Comparison of ENCODE assay signal across 24 mouse cellular contexts in the genomic region with DNA sequence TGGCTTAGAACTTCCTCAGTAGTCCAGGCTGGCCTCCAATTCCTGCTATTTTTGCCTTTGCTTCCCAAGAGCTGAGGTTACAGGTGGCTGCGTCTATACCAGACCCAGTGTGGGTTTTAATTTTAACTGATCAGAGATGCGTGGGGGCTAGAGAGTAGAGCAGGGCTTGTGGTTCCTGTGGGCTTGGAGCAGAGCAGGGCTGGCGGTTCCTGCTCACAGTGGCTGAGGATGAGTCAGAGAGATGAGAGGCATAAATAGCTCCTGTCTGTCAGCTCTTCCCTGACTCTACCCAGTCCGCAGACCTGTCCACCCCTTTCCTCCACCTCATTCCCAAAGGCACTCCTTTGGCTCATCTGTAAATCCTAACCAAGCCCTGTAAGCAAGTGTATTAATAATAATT.
DNase-seq lines count a peak whose midpoint lies in the region; TF ChIP-seq lines count a peak whose summit lies in the region.
"Had no signal": no experiment of that assay in that cellular context is flagged by ENCODE, and none has a peak within 500 bp of the region (broad histone marks: within the 10 kb centered on the region; RNA-seq: fewer than 3 reads in every experiment).

No protein-coding gene starts in this region.

- H3K27me3 ChIP-seq in embryonic facial prominence, embryonic 10.5 days (replicated peaks; ENCODE audit: low read depth, poor library complexity, severe bottlenecking): no peaks in the 10 kb centered on the region
- H3K27me3 ChIP-seq: CH12.LX; forebrain, embryonic 15.5 days; heart, embryonic 12.5 days; intestine, embryonic 15.5 days; liver, embryonic 13.5 days; neural tube, embryonic 12.5 days had no signal

- peak; percentile 2 to 8 for DNase-seq in adrenal gland, postnatal 36 days
- no peak for DNase-seq in adrenal gland, adult 18-20 months (ENCODE audit: low spot score in 2 of 2)
- DNase-seq in layer of hippocampus, adult 18-20 months (ENCODE audit: low spot score in 2 of 2): peak; percentile 12 to 44
- no peak for DNase-seq in layer of hippocampus, postnatal 10 days (ENCODE audit: low spot score in 2 of 2)
- peak; percentile 76 for DNase-seq in right cerebral cortex, adult 18-20 months
- DNase-seq in right cerebral cortex, postnatal 14 days: no peak
- no peak for DNase-seq in embryonic facial prominence, embryonic 10.5 days (ENCODE audit: low spot score)
- DNase-seq: adrenal gland, adult 8-10 months; heart, postnatal 10 days; kidney, adult 8-10 months; kidney, postnatal 10 days; liver, embryonic 13.5 days; lung, embryonic 14.5 days; midbrain, embryonic 14.5 days; retina, postnatal 1 day; spleen, adult 18-20 months had no signal

- peaks cover 27% of the 10 kb centered on the region for H3K4me1 ChIP-seq in olfactory bulb, adult 2 months (ENCODE audit: control insufficient read depth, insufficient read depth, low read length)
- peaks cover 9% of the 10 kb centered on the region for H3K4me1 ChIP-seq in embryonic facial prominence, embryonic 10.5 days
- H3K4me1 ChIP-seq: intestine, embryonic 15.5 days; liver, embryonic 13.5 days had no signal

- no peak overlapping the region for H3K4me3 ChIP-seq in olfactory bulb, adult 2 months (ENCODE audit: insufficient read depth, low read depth, low read length)
- H3K4me3 ChIP-seq in embryonic facial prominence, embryonic 10.5 days: no peak overlapping the region
- H3K4me3 ChIP-seq: forebrain, embryonic 15.5 days; heart, embryonic 12.5 days; hindbrain, embryonic 10.5 days; intestine, embryonic 15.5 days; liver, embryonic 13.5 days; neural tube, embryonic 12.5 days had no signal

- H3K9me3 ChIP-seq in embryonic facial prominence, embryonic 10.5 days: no peaks in the 10 kb centered on the region
- H3K9me3 ChIP-seq: forebrain, embryonic 15.5 days; G1E; heart, embryonic 12.5 days; hindbrain, embryonic 10.5 days; intestine, embryonic 15.5 days; liver, embryonic 13.5 days; neural tube, embryonic 12.5 days had no signal

- peak overlapping the region; percentile 70 for H3K27ac ChIP-seq in olfactory bulb, adult 2 months (ENCODE audit: insufficient read depth, low read depth, low read length)
- no peak overlapping the region for H3K27ac ChIP-seq in embryonic facial prominence, embryonic 10.5 days (replicated peaks)
- H3K27ac ChIP-seq: forebrain, embryonic 15.5 days; hindbrain, embryonic 10.5 days; intestine, embryonic 15.5 days; liver, embryonic 13.5 days; neural tube, embryonic 12.5 days had no signal

- no peak for TF ChIP-seq POLR2A in olfactory bulb, adult 2 months (IDR thresholded peaks at IDR 0.05; ENCODE audit: insufficient read depth, low read depth, low read length)

- no peak for TF ChIP-seq CTCF in olfactory bulb, adult 2 months (IDR thresholded peaks at IDR 0.05; ENCODE audit: insufficient read depth, low read depth, low read length)

- WGBS in olfactory bulb, adult 2 months: 36% methylated on average over 4 of the region's 4 CpGs
- WGBS in embryonic facial prominence, embryonic 10.5 days: 79% methylated on average over 4 of the region's 4 CpGs

- H3K36me3 ChIP-seq in embryonic facial prominence, embryonic 10.5 days (replicated peaks): no peaks in the 10 kb centered on the region
- H3K36me3 ChIP-seq: forebrain, embryonic 15.5 days; G1E; heart, embryonic 12.5 days; hindbrain, embryonic 10.5 days; intestine, embryonic 15.5 days; liver, embryonic 13.5 days; neural tube, embryonic 12.5 days had no signal

Comparison
In these comparisons a context has a peak if more than half of its experiments do, and no peak if none do; other contexts are left out.
1. DNase-seq: peak in adrenal gland, postnatal 36 days (2 of 2), layer of hippocampus, adult 18-20 months (2 of 2) and right cerebral cortex, adult 18-20 months (single experiment); none in adrenal gland, adult 18-20 months (0 of 2), layer of hippocampus, postnatal 10 days (0 of 2), right cerebral cortex, postnatal 14 days (single experiment) and embryonic facial prominence, embryonic 10.5 days (single experiment).